Mouse (Mus musculus): Measurements from ENCODE around the gene Apoh. TPM values are rescaled to one million over a fixed set of nuclear protein-coding genes. Genes with fewer than 3 reads are reported as not detected.

Apoh gene
- polyA plus RNA-seq, 1 experiment from 2014 or later: 0.36 TPM

DNA sequence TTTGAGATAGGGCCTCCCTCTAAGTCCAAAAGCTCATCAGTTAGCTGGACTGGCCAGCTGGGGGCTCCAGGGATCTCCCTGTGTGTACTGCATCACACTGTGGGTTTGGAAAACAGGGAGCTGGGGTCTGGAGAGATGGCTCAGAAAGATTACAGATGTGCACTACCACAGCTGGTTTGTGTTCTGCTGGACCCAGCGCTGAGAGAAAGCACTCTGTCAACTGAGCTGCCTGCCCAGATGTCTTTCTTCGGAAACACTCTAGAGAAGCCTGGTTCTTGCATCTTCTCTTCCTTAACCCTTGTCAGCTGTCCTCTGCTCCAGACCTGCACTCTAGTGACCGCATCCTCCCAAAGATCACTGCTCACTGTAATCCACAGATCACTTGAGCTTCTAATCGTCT, 20.8 kb downstream of the Apoh start:
- H3K4me1 ChIP-seq: peaks cover 16% of the 10 kb centered on the region
- H3K27me3 ChIP-seq (ENCODE audit: insufficient read depth, poor library complexity, severe bottlenecking): no peaks in the 10 kb centered on the region
- no peak for DNase-seq (ENCODE audit: low spot score)
- WGBS: 62% methylated on average over 4 of the region's 4 CpGs
- H3K36me3 ChIP-seq: no peaks in the 10 kb centered on the region
- H3K4me3 ChIP-seq: no peak overlapping the region
- H3K27ac ChIP-seq: no peak overlapping the region
- no peaks in the 10 kb centered on the region for H3K9me3 ChIP-seq

DNA sequence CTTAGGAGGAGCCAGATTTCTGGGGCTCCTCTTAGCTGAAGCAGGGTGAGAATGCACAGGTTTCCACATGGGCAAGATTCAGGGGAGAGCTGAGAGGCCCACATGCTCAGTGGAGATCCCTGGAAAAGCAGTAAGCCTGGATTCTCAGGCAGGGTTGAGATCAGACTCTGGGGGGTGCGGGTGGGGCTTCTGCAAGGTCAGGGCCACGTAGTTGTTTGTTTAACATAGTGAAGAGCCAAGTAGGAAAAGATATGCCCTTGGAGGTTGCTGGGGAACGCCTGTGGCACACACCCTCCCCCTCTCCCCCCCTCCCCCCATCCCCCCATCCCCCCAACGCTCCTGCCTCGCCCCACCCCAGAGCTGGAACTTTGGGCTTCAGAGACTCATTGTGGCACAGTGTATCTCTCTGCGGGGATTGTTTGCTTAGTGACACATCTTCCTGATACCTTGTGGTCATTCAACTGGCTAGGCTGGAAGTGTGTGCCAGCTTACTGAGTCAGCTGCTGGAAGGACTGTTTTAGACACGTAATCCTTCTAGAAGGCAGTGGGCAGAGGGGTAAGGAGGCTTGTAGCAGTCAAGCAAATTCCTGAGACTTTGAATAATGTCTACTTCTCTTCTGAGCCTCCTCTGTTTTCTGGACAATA, 21.9 kb downstream of the Apoh start:
- peak overlapping the region; percentile 64; the same call in 1 of the 2 replicates for H3K27ac ChIP-seq
- no peak for DNase-seq (ENCODE audit: low spot score)

GRCm38 (mm10) chr11:108365600-108365999, 22.4 kb downstream of the Apoh start:
- no peak overlapping the region for H3K4me3 ChIP-seq
- H3K27ac ChIP-seq: no peak overlapping the region
- H3K9me3 ChIP-seq: no peaks in the 10 kb centered on the region
- DNase-seq (ENCODE audit: low spot score): no peak
- peaks cover 16% of the 10 kb centered on the region for H3K4me1 ChIP-seq
- no peaks in the 10 kb centered on the region for H3K36me3 ChIP-seq
- peaks cover 3% of the 10 kb centered on the region; the same call in 1 of the 2 replicates for H3K27me3 ChIP-seq (ENCODE audit: insufficient read depth, poor library complexity, severe bottlenecking)
- 78% methylated on average over 7 of the region's 7 CpGs for WGBS

More for the DNA sequence above, 21.9 kb downstream of the Apoh start:
- Histone ChIP-seq H3K36me3 (no peaks in the 10 kb centered on the region), H3K4me1 (peaks cover 16% of the 10 kb centered on the region), H3K9me3 (no peaks in the 10 kb centered on the region), H3K4me3 (no peak overlapping the region), H3K27me3 (ENCODE audit: insufficient read depth, poor library complexity, severe bottlenecking) (peaks cover 1% of the 10 kb centered on the region; the same call in 1 of the 2 replicates)
- WGBS: 32% methylated on average over 7 of the region's 7 CpGs

- Histone ChIP-seq H3K4me1 (peaks cover 16% of the 10 kb centered on the region), H3K9me3 (no peaks in the 10 kb centered on the region), H3K4me3 (no peak overlapping the region), H3K36me3 (no peaks in the 10 kb centered on the region), H3K27me3 (ENCODE audit: insufficient read depth, poor library complexity, severe bottlenecking) (peaks cover 3% of the 10 kb centered on the region; the same call in 1 of the 2 replicates), H3K27ac (no peak overlapping the region)
- 71% methylated on average over 1 of the region's 1 CpGs for WGBS
- no peak for DNase-seq (ENCODE audit: low spot score)
These were observed 23.9 kb downstream of the Apoh start for GRCm38 (mm10) chr11:108367046-108367445.

DNA sequence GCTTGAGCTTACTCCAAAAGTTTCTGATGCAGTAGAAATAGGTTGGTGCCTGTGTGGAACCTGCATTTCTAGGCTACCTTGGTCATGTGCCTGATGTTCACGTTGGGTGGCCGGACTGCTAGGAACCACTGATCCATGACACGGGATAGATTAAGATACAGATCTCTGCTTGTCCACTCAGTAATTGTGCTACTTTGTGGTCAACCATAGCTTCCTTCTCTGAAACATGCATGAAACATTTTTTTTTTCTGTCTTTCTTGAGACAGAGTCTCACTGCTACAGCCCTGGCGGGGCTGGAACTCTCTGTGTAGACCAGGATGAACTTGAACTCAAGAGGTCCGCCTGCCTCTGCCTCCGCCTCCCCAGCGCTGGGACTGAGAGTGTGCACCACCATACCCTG, 33.7 kb downstream of the Apoh start:
- no peaks in the 10 kb centered on the region for H3K9me3 ChIP-seq
- 91% methylated on average over 7 of the region's 7 CpGs for WGBS
- no peak overlapping the region for H3K27ac ChIP-seq
- no peak overlapping the region for H3K4me3 ChIP-seq
- H3K27me3 ChIP-seq (ENCODE audit: insufficient read depth, poor library complexity, severe bottlenecking): 0 out of 2 replicates have a peak, but pooled peaks cover 5% of the 10 kb centered on the region
- DNase-seq (ENCODE audit: low spot score): no peak
- no peaks in the 10 kb centered on the region for H3K4me1 ChIP-seq
- H3K36me3 ChIP-seq: no peaks in the 10 kb centered on the region

GRCm38 (mm10) chr11:108377680-108378362, 34.7 kb downstream of the Apoh start:
- Histone ChIP-seq H3K9me3 (no peaks in the 10 kb centered on the region), H3K4me1 (no peaks in the 10 kb centered on the region), H3K27ac (no peak overlapping the region), H3K27me3 (ENCODE audit: insufficient read depth, poor library complexity, severe bottlenecking) (0 out of 2 replicates have a peak, but pooled peaks cover 5% of the 10 kb centered on the region), H3K36me3 (no peaks in the 10 kb centered on the region), H3K4me3 (no peak overlapping the region)
- 42% methylated on average over 19 of the region's 19 CpGs for WGBS
- DNase-seq (ENCODE audit: low spot score): peak; percentile 91

GRCm38 (mm10) chr11:108378363-108378751, 35.2 kb downstream of the Apoh start:
- Histone ChIP-seq H3K27me3 (ENCODE audit: insufficient read depth, poor library complexity, severe bottlenecking) (0 out of 2 replicates have a peak, but pooled peaks cover 5% of the 10 kb centered on the region), H3K36me3 (no peaks in the 10 kb centered on the region), H3K4me3 (no peak overlapping the region), H3K9me3 (no peaks in the 10 kb centered on the region), H3K4me1 (no peaks in the 10 kb centered on the region), H3K27ac (no peak overlapping the region)
- 74% methylated on average over 4 of the region's 4 CpGs for WGBS
- DNase-seq (ENCODE audit: low spot score): no peak

DNA sequence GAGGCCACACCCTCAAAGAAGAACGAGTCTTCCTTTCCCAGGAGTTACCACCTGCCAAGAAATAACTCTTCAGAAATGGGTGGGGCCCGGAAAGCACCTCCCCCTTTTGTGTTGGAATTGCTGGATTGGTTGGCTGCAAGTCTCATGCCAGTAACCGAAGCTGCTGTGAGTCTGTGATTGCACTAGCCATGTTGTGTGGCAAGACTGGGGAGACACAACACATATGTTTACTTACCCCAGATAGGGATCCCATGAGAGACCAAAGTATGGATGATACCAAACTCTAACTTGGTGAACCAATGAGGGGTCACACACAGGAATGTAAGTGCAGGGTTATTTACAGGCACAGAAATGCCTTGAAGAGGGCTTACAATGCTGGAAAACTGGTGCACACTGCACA, 39.5 kb downstream of the Apoh start:
- Histone ChIP-seq H3K27ac (no peak overlapping the region), H3K27me3 (ENCODE audit: insufficient read depth, poor library complexity, severe bottlenecking) (0 out of 2 replicates have a peak, but pooled peaks cover 5% of the 10 kb centered on the region), H3K4me1 (0 out of 2 replicates have a peak, but pooled peaks cover 3% of the 10 kb centered on the region), H3K36me3 (no peaks in the 10 kb centered on the region), H3K4me3 (no peak overlapping the region), H3K9me3 (no peaks in the 10 kb centered on the region)
- WGBS: 76% methylated on average over 3 of the region's 3 CpGs
- DNase-seq (ENCODE audit: low spot score): no peak

GRCm38 (mm10) chr11:108384920-108385665, 41.9 kb downstream of the Apoh start:
- 0 out of 2 replicates have a peak, but pooled peaks cover 3% of the 10 kb centered on the region for H3K4me1 ChIP-seq
- WGBS: 59% methylated on average over 4 of the region's 4 CpGs
- no peaks in the 10 kb centered on the region for H3K9me3 ChIP-seq

DNA sequence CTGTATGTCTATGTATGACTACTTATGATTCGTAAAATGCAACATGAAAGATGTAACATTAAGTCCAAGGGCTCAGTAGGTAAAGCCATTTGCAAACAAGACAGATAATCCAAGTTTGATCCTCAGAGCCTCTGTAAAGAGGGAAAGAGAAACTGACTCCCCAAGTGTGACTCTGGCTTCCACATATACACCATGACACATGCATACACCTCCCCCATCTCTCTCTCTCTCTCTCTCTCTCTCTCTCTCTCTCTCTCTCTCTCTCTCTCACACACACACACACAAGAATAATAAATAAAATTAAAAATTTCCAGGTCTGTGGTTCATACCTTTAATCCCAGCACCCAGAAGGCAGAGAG, 42.5 kb downstream of the Apoh start:
- Histone ChIP-seq H3K27me3 (ENCODE audit: insufficient read depth, poor library complexity, severe bottlenecking) (no peaks in the 10 kb centered on the region), H3K4me1 (0 out of 2 replicates have a peak, but pooled peaks cover 3% of the 10 kb centered on the region), H3K4me3 (no peak overlapping the region), H3K36me3 (no peaks in the 10 kb centered on the region), H3K9me3 (no peaks in the 10 kb centered on the region), H3K27ac (no peak overlapping the region)
- no peak for DNase-seq (ENCODE audit: low spot score)
- WGBS: 78% methylated on average over 1 of the region's 1 CpGs

More at GRCm38 (mm10) chr11:108384920-108385665, 41.9 kb downstream of the Apoh start:
- Histone ChIP-seq H3K27ac (no peak overlapping the region), H3K4me3 (no peak overlapping the region), H3K36me3 (no peaks in the 10 kb centered on the region), H3K27me3 (ENCODE audit: insufficient read depth, poor library complexity, severe bottlenecking) (no peaks in the 10 kb centered on the region)
- DNase-seq (ENCODE audit: low spot score): no peak

DNA sequence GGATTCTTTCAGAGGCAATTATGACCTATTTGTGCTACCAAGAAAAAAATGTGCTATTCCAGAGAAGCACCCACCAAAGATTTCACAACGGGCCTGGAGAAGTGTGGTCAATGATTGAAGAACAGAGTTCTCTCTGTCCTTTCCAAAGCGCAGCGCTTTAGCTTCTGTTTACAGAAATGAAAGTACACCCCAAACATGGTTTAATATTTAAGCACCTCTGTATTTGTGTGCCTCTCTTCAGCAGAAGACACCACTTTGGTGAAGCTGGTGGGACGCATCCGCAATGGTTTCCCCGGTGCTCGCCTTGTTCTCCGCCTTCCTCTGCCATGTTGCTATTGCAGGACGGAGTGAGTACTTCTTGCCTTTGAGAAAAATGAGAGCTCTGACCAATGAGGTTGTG, 51.9 kb downstream of the Apoh start:
- WGBS: 92% methylated on average over 9 of the region's 9 CpGs

GRCm38 (mm10) chr11:108396076-108396829, 53.1 kb downstream of the Apoh start:
- Histone ChIP-seq H3K36me3 (no peaks in the 10 kb centered on the region), H3K4me1 (no peaks in the 10 kb centered on the region), H3K4me3 (no peak overlapping the region), H3K27ac (no peak overlapping the region), H3K9me3 (no peaks in the 10 kb centered on the region), H3K27me3 (ENCODE audit: insufficient read depth, poor library complexity, severe bottlenecking) (no peaks in the 10 kb centered on the region)
- WGBS: 84% methylated on average over 7 of the region's 7 CpGs
- no peak for DNase-seq (ENCODE audit: low spot score)

More for the DNA sequence above, 51.9 kb downstream of the Apoh start:
- no peak for DNase-seq (ENCODE audit: low spot score)
- Histone ChIP-seq H3K36me3 (no peaks in the 10 kb centered on the region), H3K4me1 (no peaks in the 10 kb centered on the region), H3K27ac (no peak overlapping the region), H3K27me3 (ENCODE audit: insufficient read depth, poor library complexity, severe bottlenecking) (no peaks in the 10 kb centered on the region), H3K4me3 (no peak overlapping the region), H3K9me3 (no peaks in the 10 kb centered on the region)
